Mouse (Mus musculus): Measurements from ENCODE around the gene Ppm1e.
A peak's percentile ranks its signal among the peaks of the same experiment; 100 is the strongest.

Ppm1e gene

GRCm38 (mm10) chr11:87250132-87250531 is 108.7 kb downstream of the Ppm1e start:
- DNase-seq: no peak

DNA sequence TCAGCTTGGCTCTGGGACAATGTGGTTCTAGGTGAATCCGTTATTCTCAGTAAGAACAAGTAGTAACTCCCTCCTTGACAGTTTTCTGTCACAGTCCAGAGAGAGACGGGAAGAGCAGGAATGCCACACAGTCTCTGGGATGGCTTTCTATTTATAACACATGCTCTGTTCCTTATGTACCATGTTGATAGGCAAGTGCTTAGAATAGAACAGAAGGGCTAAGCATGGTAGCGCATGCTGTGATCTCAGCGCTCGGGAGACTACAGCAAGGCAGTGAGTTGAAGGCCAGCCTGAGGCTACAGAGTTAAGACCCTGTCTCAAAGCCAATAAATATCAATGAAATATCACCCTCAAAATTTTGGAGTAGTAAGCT is 111.3 kb downstream of the Ppm1e start:
- peak in 1 of 2 experiments; percentile 28 for DNase-seq

- DNase-seq: peak in 1 of 2 experiments; percentile 4
Observed at GRCm38 (mm10) chr11:87246724-87247493, 111.9 kb downstream of the Ppm1e start.

GRCm38 (mm10) chr11:87246107-87246651 is 112.6 kb downstream of the Ppm1e start:
- no peak for DNase-seq

GRCm38 (mm10) chr11:87245171-87245840 is 113.5 kb downstream of the Ppm1e start:
- DNase-seq: no peak

- DNase-seq: no peak
Observed at GRCm38 (mm10) chr11:87241256-87241655, 117.6 kb downstream of the Ppm1e start.

DNA sequence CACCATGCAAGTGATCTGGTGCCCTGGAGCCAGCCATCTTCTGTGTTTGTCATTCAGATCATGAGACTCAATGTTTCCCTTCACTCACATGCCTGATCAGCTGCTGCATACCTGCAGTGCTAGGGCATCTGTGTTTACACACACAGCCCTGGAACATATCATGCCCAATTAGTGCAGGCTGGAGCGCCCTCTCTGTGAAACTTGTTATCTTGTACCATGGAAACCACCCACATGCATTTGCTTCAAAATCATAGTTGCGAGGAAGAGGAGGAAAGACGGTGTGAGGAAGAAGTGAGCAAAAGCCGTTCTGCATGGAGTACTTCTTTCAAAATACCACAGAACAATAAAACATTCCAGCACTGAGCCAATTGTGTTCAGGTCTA is 118.0 kb downstream of the Ppm1e start:
- no peak for DNase-seq

DNA sequence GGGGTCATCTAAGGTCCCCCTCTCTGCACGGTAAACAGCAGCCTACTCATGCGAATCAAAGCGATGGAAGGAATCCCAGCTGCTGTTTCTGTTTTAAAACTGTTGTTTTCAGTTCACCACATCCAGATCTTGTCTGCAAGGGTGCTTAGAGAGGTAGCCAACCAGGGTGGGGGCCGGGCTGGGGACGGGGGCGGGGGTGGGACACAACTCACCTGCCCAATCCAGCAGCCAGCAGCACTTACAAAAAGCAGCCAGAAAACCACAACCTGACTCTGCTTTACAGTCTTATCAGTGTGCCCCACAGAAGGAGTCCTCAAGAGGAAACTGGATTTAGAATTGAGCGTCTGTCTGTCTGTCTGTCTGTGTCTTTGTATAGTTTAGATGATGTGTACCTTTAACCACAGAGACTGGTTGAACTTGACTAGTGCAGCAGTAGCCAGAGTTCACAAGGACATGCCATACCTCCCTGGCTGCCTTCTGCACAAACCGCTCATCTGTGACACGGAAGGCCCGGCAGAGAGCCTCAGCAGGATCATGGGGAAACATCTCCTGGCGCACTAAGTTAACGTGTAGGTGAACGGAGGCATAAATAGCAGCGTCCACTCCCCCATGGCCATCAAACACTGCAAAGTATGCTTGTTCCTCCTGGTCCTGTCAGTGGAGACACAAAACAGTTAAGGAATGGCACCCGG is 118.5 kb downstream of the Ppm1e start:
- DNase-seq: no peak

GRCm38 (mm10) chr11:87238891-87239530 is 119.8 kb downstream of the Ppm1e start:
- no peak for DNase-seq

DNA sequence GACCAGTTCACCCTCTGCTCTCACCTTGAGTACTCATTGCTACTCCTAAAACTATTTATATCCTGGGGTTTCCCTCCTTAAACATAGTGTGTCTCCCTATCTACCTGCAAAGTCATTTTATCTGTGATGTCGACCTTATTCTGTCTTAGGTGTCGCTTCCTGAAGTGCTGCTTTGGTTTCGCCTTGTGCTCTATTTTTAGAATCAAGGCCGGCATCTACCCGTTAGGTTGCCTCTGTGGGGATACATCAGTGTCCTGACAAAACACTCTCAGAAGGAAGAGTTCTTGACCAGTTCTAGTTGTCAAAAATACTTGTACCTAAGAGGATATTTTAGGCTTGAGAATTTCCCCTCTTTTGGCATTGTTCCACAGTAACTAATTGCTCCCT is 123.3 kb downstream of the Ppm1e start:
- no peak for DNase-seq

GRCm38 (mm10) chr11:87234743-87235485 is 123.9 kb downstream of the Ppm1e start:
- DNase-seq: no peak

GRCm38 (mm10) chr11:87233377-87233776 is 125.4 kb downstream of the Ppm1e start:
- no peak for DNase-seq

DNA sequence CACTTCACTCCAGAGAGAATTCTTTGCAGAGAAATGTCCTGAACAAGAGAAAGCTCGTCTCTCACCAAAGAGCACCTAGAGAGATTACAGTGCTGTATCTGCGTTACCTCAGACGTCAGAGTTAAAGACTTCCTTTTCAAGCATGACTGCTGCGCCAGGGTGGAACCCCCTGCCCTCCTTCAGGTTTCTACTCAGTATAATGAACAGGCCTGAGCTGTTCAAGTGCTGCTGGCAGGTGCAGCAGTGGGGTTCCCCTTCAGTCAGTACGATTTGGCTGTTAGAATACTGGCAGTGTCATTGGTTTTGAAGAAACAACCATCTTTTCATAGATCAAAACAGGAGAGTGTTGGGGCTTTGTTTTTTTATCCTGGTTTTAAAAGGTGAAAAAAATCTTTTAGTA is 131.8 kb downstream of the Ppm1e start:
- no peak for DNase-seq

DNA sequence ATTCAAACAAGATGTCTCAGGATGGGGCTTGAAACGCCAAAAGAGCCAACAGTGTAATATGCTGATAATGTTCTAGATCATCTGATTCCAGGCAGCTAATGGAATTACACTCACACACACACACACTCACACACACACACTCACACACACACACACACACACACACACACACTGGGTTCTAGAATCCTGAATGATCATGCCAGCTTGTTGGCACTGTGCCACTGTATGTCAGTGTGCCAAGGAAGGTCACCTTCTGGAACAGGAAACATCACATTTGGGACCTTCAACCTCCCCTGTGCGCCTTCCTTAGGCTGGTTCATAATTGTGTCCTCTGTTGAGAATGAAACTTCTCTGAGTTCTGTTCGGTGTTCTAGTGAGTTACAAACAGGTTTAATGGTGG is 136.1 kb downstream of the Ppm1e start:
- peak; percentile 33 to 62 for DNase-seq

- DNase-seq: no peak
Observed at GRCm38 (mm10) chr11:87212313-87212712, 146.5 kb downstream of the Ppm1e start.
